Mouse (Mus musculus): ENCODE results near the gene Crygd. TPM values are rescaled to one million over a fixed set of nuclear protein-coding genes. Genes with fewer than 3 reads are reported as not detected.

The Crygd gene
- polyA plus RNA-seq, 1 experiment from 2014 or later, result not detected

DNA sequence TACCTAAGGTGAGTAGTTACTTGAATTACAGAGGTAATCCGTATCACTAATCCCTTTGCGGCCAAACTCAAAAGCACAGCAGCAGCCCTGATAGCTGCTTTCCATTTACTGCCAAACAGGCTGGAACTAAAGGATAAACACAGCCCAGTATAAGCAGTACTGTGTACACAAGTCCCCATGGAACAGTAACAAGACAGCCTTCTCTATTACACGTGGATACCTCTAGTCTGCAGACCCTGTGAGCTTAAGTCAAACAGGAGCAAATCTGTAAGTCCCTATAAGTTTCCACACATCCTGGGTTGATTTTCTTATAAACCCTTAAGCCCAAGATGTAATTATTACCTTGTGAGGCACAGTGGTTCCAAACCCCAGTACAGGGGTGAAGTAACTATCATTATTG is 27.7 kb downstream of the Crygd start:
- no peak for ATAC-seq (ENCODE audit: insufficient read depth, low FRiP score, low TSS enrichment)
- no peak overlapping the region for H3K9ac ChIP-seq (ENCODE audit: low read length)
- H3K4me1 ChIP-seq (ENCODE audit: control insufficient read depth, insufficient read depth, low read length), result no peaks in the 10 kb centered on the region

DNA sequence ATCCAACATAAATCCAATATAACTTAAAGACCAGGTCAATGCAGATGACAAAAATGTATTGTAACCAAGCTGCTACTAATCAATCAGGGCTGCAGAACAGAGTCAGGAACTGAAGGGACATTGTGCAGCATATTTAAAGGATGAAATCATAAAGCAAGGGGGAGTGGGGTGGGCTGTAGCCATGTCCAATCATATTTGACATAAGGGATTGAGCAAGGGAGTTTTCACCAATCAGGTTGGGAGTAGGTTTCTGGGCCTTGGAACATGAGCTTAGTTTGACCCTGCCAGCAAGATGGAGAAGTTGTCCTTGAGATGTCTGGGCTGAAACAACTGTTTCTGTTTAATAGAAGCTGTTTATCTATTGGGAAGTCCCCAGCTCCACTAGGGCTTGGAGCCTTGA is 30.6 kb downstream of the Crygd start, which contains the start of gene Akr1cl:
TSS of gene Akr1cl (minus strand) at position 119 of the 400 bp plus-strand sequence.
- no peak within 1 kb of the TSS for H3K27ac ChIP-seq (ENCODE audit: low read depth, low read length)
- ATAC-seq (ENCODE audit: insufficient read depth, low FRiP score, low TSS enrichment), result no peak
- DNase-seq (ENCODE audit: low spot score), result no peak
- no peak within 1 kb of the TSS for H3K4me3 ChIP-seq (ENCODE audit: low read depth, low read length)
- H3K4me1 ChIP-seq (ENCODE audit: control insufficient read depth, insufficient read depth, low read length), result no peaks in the 10 kb centered on the region
- no peaks in the 10 kb centered on the region for H3K27me3 ChIP-seq (ENCODE audit: control insufficient read depth, insufficient read depth, low read length)
- no peak within 1 kb of the TSS for H3K9ac ChIP-seq (ENCODE audit: low read length)
- no peaks in the 10 kb centered on the region for H3K9me3 ChIP-seq (ENCODE audit: control insufficient read depth, low read length)
- H3K36me3 ChIP-seq (ENCODE audit: control insufficient read depth, insufficient read depth, low read length), result no peaks in the 10 kb centered on the region
- H3K4me2 ChIP-seq (ENCODE audit: low read depth), result no peak within 1 kb of the TSS

More for the DNA sequence above, 27.7 kb downstream of the Crygd start:
- Histone ChIP-seq H3K9me3 (ENCODE audit: control insufficient read depth, low read length) (no peaks in the 10 kb centered on the region), H3K27me3 (ENCODE audit: control insufficient read depth, insufficient read depth, low read length) (no peaks in the 10 kb centered on the region), H3K4me2 (ENCODE audit: low read depth) (no peak overlapping the region), H3K36me3 (ENCODE audit: control insufficient read depth, insufficient read depth, low read length) (no peaks in the 10 kb centered on the region), H3K4me3 (ENCODE audit: low read depth, low read length) (no peak overlapping the region), H3K27ac (ENCODE audit: low read depth, low read length) (no peak overlapping the region)
- 50% methylated on average over 3 of the region's 3 CpGs for WGBS
- DNase-seq (ENCODE audit: low spot score), result no peak

DNA sequence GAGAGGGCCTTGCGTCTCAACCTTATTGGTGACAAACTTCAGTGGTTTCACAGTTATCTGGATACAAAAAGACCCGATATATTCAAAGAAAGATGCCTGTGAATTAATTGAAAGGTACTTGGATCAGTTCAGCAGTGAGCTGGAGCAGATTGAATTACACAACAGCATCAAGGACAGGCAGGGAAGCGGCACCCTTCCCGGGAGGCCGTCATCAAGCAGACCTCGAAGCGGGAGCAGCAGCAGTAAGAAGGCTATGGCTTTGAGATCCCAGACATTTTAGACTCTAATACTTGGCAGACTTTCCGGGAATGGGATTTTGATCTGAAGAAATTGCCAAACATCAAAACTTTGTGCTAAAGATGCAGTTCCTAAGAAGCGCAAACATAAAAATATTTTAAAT is 35.0 kb downstream of the Crygd start:
- no peak for ATAC-seq (ENCODE audit: insufficient read depth, low FRiP score, low TSS enrichment)
- H3K4me2 ChIP-seq (ENCODE audit: low read depth), result no peak overlapping the region
- H3K4me3 ChIP-seq (ENCODE audit: low read depth, low read length), result no peak overlapping the region
- no peak for DNase-seq (ENCODE audit: low spot score)
- H3K9me3 ChIP-seq (ENCODE audit: control insufficient read depth, low read length), result no peaks in the 10 kb centered on the region
- no peak overlapping the region for H3K9ac ChIP-seq (ENCODE audit: low read length)
- no peaks in the 10 kb centered on the region for H3K36me3 ChIP-seq (ENCODE audit: control insufficient read depth, insufficient read depth, low read length)
- no peaks in the 10 kb centered on the region for H3K4me1 ChIP-seq (ENCODE audit: control insufficient read depth, insufficient read depth, low read length)
- no peak overlapping the region for H3K27ac ChIP-seq (ENCODE audit: low read depth, low read length)
- no peaks in the 10 kb centered on the region for H3K27me3 ChIP-seq (ENCODE audit: control insufficient read depth, insufficient read depth, low read length)
- 81% methylated on average over 9 of the region's 9 CpGs for WGBS

DNA sequence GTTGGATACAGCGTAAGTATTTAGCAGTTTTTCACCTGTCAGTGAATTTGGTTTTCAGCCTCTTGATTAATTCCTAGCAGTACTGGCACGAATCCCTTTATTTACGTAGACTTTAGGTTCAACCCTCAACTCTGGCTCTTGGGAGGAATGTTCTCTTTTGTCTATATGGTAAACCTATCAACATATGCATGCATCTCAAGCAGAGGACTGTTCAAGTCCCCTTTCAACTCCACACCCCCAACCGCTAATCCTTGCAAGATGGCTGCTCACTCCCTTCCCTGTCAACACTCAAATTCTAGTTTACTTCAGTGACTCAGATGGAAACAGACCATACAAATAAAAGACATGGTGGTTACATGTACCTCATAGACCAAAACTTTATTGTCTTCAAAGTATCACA is 50.5 kb downstream of the Crygd start:
- H3K27ac ChIP-seq (ENCODE audit: low read depth, low read length), result no peak overlapping the region
- ATAC-seq (ENCODE audit: insufficient read depth, low FRiP score, low TSS enrichment) (no peak), DNase-seq (ENCODE audit: low spot score) (no peak)
- WGBS, result 88% methylated on average over 4 of the region's 4 CpGs
- no peaks in the 10 kb centered on the region for H3K27me3 ChIP-seq (ENCODE audit: control insufficient read depth, insufficient read depth, low read length)
- no peaks in the 10 kb centered on the region for H3K9me3 ChIP-seq (ENCODE audit: control insufficient read depth, low read length)
- no peak overlapping the region for H3K9ac ChIP-seq (ENCODE audit: low read length)
- no peak overlapping the region for H3K4me3 ChIP-seq (ENCODE audit: low read depth, low read length)
- no peak overlapping the region for H3K4me2 ChIP-seq (ENCODE audit: low read depth)
- H3K36me3 ChIP-seq (ENCODE audit: control insufficient read depth, insufficient read depth, low read length), result no peaks in the 10 kb centered on the region
- no peaks in the 10 kb centered on the region for H3K4me1 ChIP-seq (ENCODE audit: control insufficient read depth, insufficient read depth, low read length)

Other genes starting within 250 kb of the Crygd start
- gene Plekhm3, start 106.6 kb downstream of the Crygd start, polyA plus RNA-seq (2014; fragmentation: Nextera tagmentation; extraction: Ambion mirVana), result 8.4 and 10.1 TPM in 2 replicates
- gene Akr1cl, start 30.7 kb downstream of the Crygd start, polyA plus RNA-seq (2014; fragmentation: Nextera tagmentation; extraction: Ambion mirVana), result 0.58 TPM in 1 of 2 replicates, not detected in the other
- not detected in 2 replicates for gene Cryge, start 12.3 kb downstream of the Crygd start, polyA plus RNA-seq (2014; fragmentation: Nextera tagmentation; extraction: Ambion mirVana)
- gene Crygc, start 10.2 kb upstream of the Crygd start, polyA plus RNA-seq (2014; fragmentation: Nextera tagmentation; extraction: Ambion mirVana), result not detected in 2 replicates
- not detected in 2 replicates for gene Crygb, start 18.8 kb upstream of the Crygd start, polyA plus RNA-seq (2014; fragmentation: Nextera tagmentation; extraction: Ambion mirVana)
- not detected in 2 replicates for gene Cryga, start 39.9 kb upstream of the Crygd start, polyA plus RNA-seq (2014; fragmentation: Nextera tagmentation; extraction: Ambion mirVana)
- gene Gm28845, start 56.1 kb upstream of the Crygd start, polyA plus RNA-seq (2014; fragmentation: Nextera tagmentation; extraction: Ambion mirVana), result not detected in 2 replicates
- gene D630023F18Rik, start 59.8 kb upstream of the Crygd start, polyA plus RNA-seq (2014; fragmentation: Nextera tagmentation; extraction: Ambion mirVana), result 0.18 TPM in 1 of 2 replicates, not detected in the other
- gene Idh1, start 123.0 kb upstream of the Crygd start, polyA plus RNA-seq (2014; fragmentation: Nextera tagmentation; extraction: Ambion mirVana), result 405 and 436 TPM in 2 replicates
- 20.6 TPM in 2 replicates for gene Pikfyve, start 123.2 kb upstream of the Crygd start, polyA plus RNA-seq (2014; fragmentation: Nextera tagmentation; extraction: Ambion mirVana)
- gene Pth2r, start 218.6 kb upstream of the Crygd start, polyA plus RNA-seq (2014; fragmentation: Nextera tagmentation; extraction: Ambion mirVana), result 3.0 and 3.3 TPM in 2 replicates